Mouse (Mus musculus): ENCODE results near the gene Nudt14. TPM values are rescaled to one million over a fixed set of nuclear protein-coding genes. Genes with fewer than 3 reads are reported as not detected.

Gene Nudt14
- polyA plus RNA-seq, 1 experiment from 2014 or later: 65.5 TPM

- Histone ChIP-seq H3K36me3 (no peaks in the 10 kb centered on the region), H3K27ac (peak overlapping the region; percentile 98), H3K4me3 (peak overlapping the region; percentile 90), H3K9me3 (no peaks in the 10 kb centered on the region), H3K27me3 (ENCODE audit: insufficient read depth, poor library complexity, severe bottlenecking) (peaks cover 45% of the 10 kb centered on the region; the same call in 1 of the 2 replicates), H3K4me1 (peaks cover 46% of the 10 kb centered on the region)
- 44% methylated on average over 10 of the region's 10 CpGs for WGBS
- DNase-seq (ENCODE audit: low spot score): no peak
These were observed 658 bp downstream of the Nudt14 start for GRCm38 (mm10) chr12:112941156-112941775.

- H3K4me3 ChIP-seq: 0 out of 2 replicates have a peak overlapping the region, but pooled peaks have one; percentile 90
- 74% methylated on average over 9 of the region's 9 CpGs for WGBS
- DNase-seq (ENCODE audit: low spot score): no peak
- H3K27ac ChIP-seq: no peak overlapping the region
- no peaks in the 10 kb centered on the region for H3K36me3 ChIP-seq
- H3K9me3 ChIP-seq: no peaks in the 10 kb centered on the region
- H3K4me1 ChIP-seq: peaks cover 49% of the 10 kb centered on the region
- peaks cover 46% of the 10 kb centered on the region; the same call in 1 of the 2 replicates for H3K27me3 ChIP-seq (ENCODE audit: insufficient read depth, poor library complexity, severe bottlenecking)
These were observed 1.2 kb downstream of the Nudt14 start for GRCm38 (mm10) chr12:112940710-112941109.

GRCm38 (mm10) chr12:112940238-112940637, 1.7 kb downstream of the Nudt14 start:
- DNase-seq (ENCODE audit: low spot score): no peak
- H3K4me1 ChIP-seq: peaks cover 49% of the 10 kb centered on the region
- no peak overlapping the region for H3K4me3 ChIP-seq
- 89% methylated on average over 4 of the region's 4 CpGs for WGBS
- no peaks in the 10 kb centered on the region for H3K9me3 ChIP-seq
- peaks cover 50% of the 10 kb centered on the region; the same call in 1 of the 2 replicates for H3K27me3 ChIP-seq (ENCODE audit: insufficient read depth, poor library complexity, severe bottlenecking)
- no peak overlapping the region for H3K27ac ChIP-seq
- no peaks in the 10 kb centered on the region for H3K36me3 ChIP-seq

GRCm38 (mm10) chr12:112938873-112939565, 2.9 kb downstream of the Nudt14 start:
- no peak overlapping the region for H3K27ac ChIP-seq
- H3K36me3 ChIP-seq: no peaks in the 10 kb centered on the region
- no peaks in the 10 kb centered on the region for H3K9me3 ChIP-seq
- peaks cover 49% of the 10 kb centered on the region for H3K4me1 ChIP-seq
- peaks cover 59% of the 10 kb centered on the region; the same call in 1 of the 2 replicates for H3K27me3 ChIP-seq (ENCODE audit: insufficient read depth, poor library complexity, severe bottlenecking)
- no peak overlapping the region for H3K4me3 ChIP-seq
- peak; percentile 85 for DNase-seq (ENCODE audit: low spot score)
- WGBS: 55% methylated on average over 10 of the region's 10 CpGs

GRCm38 (mm10) chr12:112938366-112938765, 3.6 kb downstream of the Nudt14 start:
- WGBS: 60% methylated on average over 10 of the region's 10 CpGs
- DNase-seq (ENCODE audit: low spot score): no peak
- peak overlapping the region; percentile 65 for H3K27ac ChIP-seq
- peaks cover 49% of the 10 kb centered on the region for H3K4me1 ChIP-seq
- H3K36me3 ChIP-seq: no peaks in the 10 kb centered on the region
- peaks cover 59% of the 10 kb centered on the region; the same call in 1 of the 2 replicates for H3K27me3 ChIP-seq (ENCODE audit: insufficient read depth, poor library complexity, severe bottlenecking)
- no peak overlapping the region for H3K4me3 ChIP-seq
- H3K9me3 ChIP-seq: no peaks in the 10 kb centered on the region

GRCm38 (mm10) chr12:112937906-112938305, 4.0 kb downstream of the Nudt14 start:
- WGBS: 41% methylated on average over 9 of the region's 9 CpGs
- Histone ChIP-seq H3K27me3 (ENCODE audit: insufficient read depth, poor library complexity, severe bottlenecking) (peaks cover 60% of the 10 kb centered on the region; the same call in 1 of the 2 replicates), H3K27ac (peak overlapping the region; percentile 65), H3K4me1 (peaks cover 53% of the 10 kb centered on the region), H3K4me3 (no peak overlapping the region), H3K36me3 (no peaks in the 10 kb centered on the region), H3K9me3 (no peaks in the 10 kb centered on the region)
- no peak for DNase-seq (ENCODE audit: low spot score)

- Histone ChIP-seq H3K4me1 (peaks cover 49% of the 10 kb centered on the region), H3K27me3 (ENCODE audit: insufficient read depth, poor library complexity, severe bottlenecking) (peaks cover 78% of the 10 kb centered on the region), H3K4me3 (peak overlapping the region; percentile 13; the same call in 1 of the 2 replicates), H3K36me3 (no peaks in the 10 kb centered on the region), H3K27ac (peak overlapping the region; percentile 48), H3K9me3 (no peaks in the 10 kb centered on the region)
- no peak for DNase-seq (ENCODE audit: low spot score)
- 24% methylated on average over 7 of the region's 7 CpGs for WGBS
These were observed 9.3 kb downstream of the Nudt14 start for GRCm38 (mm10) chr12:112932647-112933046.

- H3K27ac ChIP-seq: peak within 1 kb of the TSS; percentile 84
- H3K36me3 ChIP-seq: no peaks in the 10 kb centered on the region
- peak within 1 kb of the TSS; percentile 67 for H3K4me3 ChIP-seq
- peak; percentile 86 for DNase-seq (ENCODE audit: low spot score)
- peaks cover 95% of the 10 kb centered on the region for H3K27me3 ChIP-seq (ENCODE audit: insufficient read depth, poor library complexity, severe bottlenecking)
- 15% methylated on average over 85 of the region's 85 CpGs for WGBS
- H3K4me1 ChIP-seq: peaks cover 47% of the 10 kb centered on the region
- no peaks in the 10 kb centered on the region for H3K9me3 ChIP-seq
These were observed 12.2 kb downstream of the Nudt14 start, which contains the start of gene Jag2 for GRCm38 (mm10) chr12:112929562-112930352. Gene Jag2 (minus strand): TSS chr12:112929776.

- Histone ChIP-seq H3K27me3 (ENCODE audit: insufficient read depth, poor library complexity, severe bottlenecking) (peaks cover 96% of the 10 kb centered on the region), H3K27ac (peak overlapping the region; percentile 84), H3K9me3 (no peaks in the 10 kb centered on the region), H3K36me3 (no peaks in the 10 kb centered on the region), H3K4me1 (peaks cover 47% of the 10 kb centered on the region), H3K4me3 (peak overlapping the region; percentile 67)
- WGBS: 2% methylated on average over 124 of the region's 124 CpGs
- no peak for DNase-seq (ENCODE audit: low spot score)
These were observed 13.3 kb downstream of the Nudt14 start for GRCm38 (mm10) chr12:112928401-112929241.

- Histone ChIP-seq H3K27me3 (ENCODE audit: insufficient read depth, poor library complexity, severe bottlenecking) (peaks cover 95% of the 10 kb centered on the region), H3K9me3 (no peaks in the 10 kb centered on the region), H3K4me3 (no peak overlapping the region), H3K4me1 (peaks cover 48% of the 10 kb centered on the region), H3K36me3 (no peaks in the 10 kb centered on the region), H3K27ac (no peak overlapping the region)
- no peak for DNase-seq (ENCODE audit: low spot score)
- 68% methylated on average over 14 of the region's 14 CpGs for WGBS
These were observed 14.7 kb downstream of the Nudt14 start for GRCm38 (mm10) chr12:112927265-112927664.

GRCm38 (mm10) chr12:112925950-112926349, 16.0 kb downstream of the Nudt14 start:
- 76% methylated on average over 6 of the region's 6 CpGs for WGBS
- no peak overlapping the region for H3K27ac ChIP-seq
- H3K4me1 ChIP-seq: peaks cover 53% of the 10 kb centered on the region
- H3K27me3 ChIP-seq (ENCODE audit: insufficient read depth, poor library complexity, severe bottlenecking): peaks cover 85% of the 10 kb centered on the region
- H3K4me3 ChIP-seq: no peak overlapping the region
- no peaks in the 10 kb centered on the region for H3K36me3 ChIP-seq
- DNase-seq (ENCODE audit: low spot score): no peak
- no peaks in the 10 kb centered on the region for H3K9me3 ChIP-seq

- whole genome bisulfite sequencing: 34% methylated on average over 3 of the region's 3 CpGs
- Histone ChIP-seq H3K4me3 (no peak overlapping the region), H3K9me3 (no peaks in the 10 kb centered on the region), H3K4me1 (peaks cover 41% of the 10 kb centered on the region), H3K27me3 (ENCODE audit: insufficient read depth, poor library complexity, severe bottlenecking) (peaks cover 88% of the 10 kb centered on the region), H3K36me3 (no peaks in the 10 kb centered on the region), H3K27ac (no peak overlapping the region)
- no peak for DNase-seq (ENCODE audit: low spot score)
These were observed 19.4 kb downstream of the Nudt14 start for GRCm38 (mm10) chr12:112922541-112922940.

All from heart, embryonic 10.5 days (tissue).